Mouse (Mus musculus) midbrain, embryonic 12.5 days (tissue): ENCODE results near the gene Tlx2. TPM values are rescaled to one million over a fixed set of nuclear protein-coding genes. Genes with fewer than 3 reads are reported as not detected.

Experiments
- ATAC-seq: fragments of 200-750 bp; cut with Nextera tagmentation; 2 replicates; pipeline ENCODE4 v1.8.0; 2017; ENCODE audit warnings: low read depth, moderate TSS enrichment, moderate library complexity; ENCODE audit not compliant: low FRiP score
- H3K27ac ChIP-seq: fragments of 300-500 bp; sonication (generic); replicated peaks from 2 replicates; pipeline ENCODE4 v1.5.1; 2016; ENCODE audit warnings: mild to moderate bottlenecking
- H3K27me3 ChIP-seq: fragments of 300-500 bp; sonication (generic); 2 replicates; pipeline ENCODE4 v1.6.1; 2016; ENCODE audit warnings: mild to moderate bottlenecking
- H3K36me3 ChIP-seq: fragments of 300-500 bp; sonication (generic); 2 replicates; pipeline ENCODE4 v1.6.1; 2016
- H3K4me1 ChIP-seq: fragments of 300-500 bp; sonication (generic); 2 replicates; pipeline ENCODE4 v1.6.1; 2016
- H3K4me2 ChIP-seq: fragments of 300-500 bp; sonication (generic); replicated peaks from 2 replicates; pipeline ENCODE4 v1.6.1; 2016; ENCODE audit warnings: mild to moderate bottlenecking, moderate library complexity
- H3K4me3 ChIP-seq: fragments of 300-500 bp; sonication (generic); 2 replicates; pipeline ENCODE4 v1.5.1; 2016; ENCODE audit warnings: mild to moderate bottlenecking
- H3K9ac ChIP-seq: fragments of 300-500 bp; sonication (generic); replicated peaks from 2 replicates; pipeline ENCODE4 v1.6.1; 2016; ENCODE audit warnings: mild to moderate bottlenecking, moderate library complexity
- H3K9me3 ChIP-seq: fragments of 300-500 bp; sonication (generic); 2 replicates; pipeline ENCODE4 v1.6.1; 2016; ENCODE audit warnings: mild to moderate bottlenecking
- WGBS: fragments of 180-500 bp; shearing (Covaris S2); methylation state at CpG from one replicate; pipeline ENCODE4 v1.1.7; 2016; 5-methylcytosine and 5-hydroxymethylcytosine counted together
- polyA plus RNA-seq: library from polyadenylated mRNA; unstranded; fragments of >200 nt; fragmentation: Nextera tagmentation; extraction: Ambion mirVana; gene quantifications from 2 replicates; pipeline ENCODE4 v1.2.1, GENCODE M21; 2016

Tlx2 gene
- polyA plus RNA-seq, 1 experiment from 2014 or later, result not detected

DNA sequence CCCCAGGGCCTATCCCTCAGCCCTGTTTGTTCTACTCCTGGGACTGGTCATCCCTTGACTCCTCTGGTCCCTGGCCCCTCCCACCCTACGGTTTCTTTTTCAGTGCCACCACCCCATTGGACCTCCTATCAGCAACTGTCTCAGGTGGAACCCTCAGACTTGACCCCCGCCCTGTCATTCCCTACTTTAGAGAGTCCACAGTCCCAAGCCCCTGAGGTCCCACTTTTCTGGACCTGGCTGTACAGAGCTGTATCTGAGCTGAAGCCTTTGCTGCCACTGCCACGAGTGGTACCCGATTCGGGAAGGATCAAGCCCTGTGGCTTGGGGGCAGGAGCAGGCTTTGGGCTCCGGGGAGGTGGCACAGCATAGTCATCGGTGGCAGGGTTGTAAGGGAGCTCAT is 39.0 kb downstream of the Tlx2 start:
- WGBS, result 49% methylated on average over 7 of the region's 7 CpGs
- ATAC-seq, result no peak
- Histone ChIP-seq H3K9ac (no peak overlapping the region), H3K36me3 (no peaks in the 10 kb centered on the region), H3K9me3 (no peaks in the 10 kb centered on the region), H3K4me2 (no peak overlapping the region), H3K4me3 (no peak overlapping the region), H3K4me1 (peaks cover 25% of the 10 kb centered on the region), H3K27ac (no peak overlapping the region), H3K27me3 (peaks cover 72% of the 10 kb centered on the region)

DNA sequence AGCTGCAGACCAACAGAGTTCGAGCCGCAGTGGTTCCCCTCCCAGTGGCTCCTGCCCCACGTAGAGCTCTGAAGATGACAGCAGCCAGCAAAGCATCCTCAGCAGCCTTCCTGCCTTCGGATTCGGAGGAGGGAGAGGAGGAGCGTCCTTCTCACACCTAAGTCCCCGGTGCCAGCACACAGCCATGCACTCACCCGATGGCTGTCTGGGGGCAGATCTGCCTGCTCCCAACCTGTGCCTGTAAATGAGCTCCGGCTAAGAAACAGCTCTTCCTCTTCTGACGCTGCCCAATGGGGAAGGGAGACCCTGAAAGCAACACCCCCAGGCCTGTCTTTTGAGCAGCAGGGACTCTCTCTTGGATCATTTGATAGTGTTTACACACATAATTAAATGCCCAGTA is 40.3 kb downstream of the Tlx2 start:
- Histone ChIP-seq H3K9ac (no peak overlapping the region), H3K36me3 (no peaks in the 10 kb centered on the region), H3K27ac (no peak overlapping the region), H3K4me1 (peaks cover 25% of the 10 kb centered on the region), H3K4me2 (no peak overlapping the region), H3K4me3 (no peak overlapping the region), H3K27me3 (peaks cover 62% of the 10 kb centered on the region), H3K9me3 (no peaks in the 10 kb centered on the region)
- no peak for ATAC-seq
- WGBS, result 11% methylated on average over 10 of the region's 10 CpGs

DNA sequence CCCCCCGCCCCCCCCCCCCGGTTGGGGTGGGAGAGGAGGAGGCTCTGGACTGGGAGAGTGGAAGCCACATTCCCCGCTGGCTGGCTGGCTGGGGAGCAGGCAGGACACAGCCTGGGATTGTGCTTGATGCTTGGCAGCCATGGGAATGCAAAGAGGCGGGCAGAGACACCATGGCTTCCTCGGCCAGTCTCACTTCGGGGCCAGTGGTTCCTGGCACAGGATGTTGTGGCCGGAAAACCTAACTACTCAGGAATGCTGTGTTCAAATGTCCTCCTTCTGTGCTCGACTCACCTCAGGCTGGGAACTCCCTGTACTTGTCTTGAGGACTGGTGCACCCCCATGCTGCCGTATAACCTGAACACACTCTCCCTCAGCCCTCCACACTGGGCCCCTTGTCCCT is 42.4 kb downstream of the Tlx2 start:
- Histone ChIP-seq H3K27me3 (peaks cover 61% of the 10 kb centered on the region), H3K4me1 (peaks cover 7% of the 10 kb centered on the region; the same call in 1 of the 2 replicates)
- WGBS, result 55% methylated on average over 8 of the region's 9 CpGs

DNA sequence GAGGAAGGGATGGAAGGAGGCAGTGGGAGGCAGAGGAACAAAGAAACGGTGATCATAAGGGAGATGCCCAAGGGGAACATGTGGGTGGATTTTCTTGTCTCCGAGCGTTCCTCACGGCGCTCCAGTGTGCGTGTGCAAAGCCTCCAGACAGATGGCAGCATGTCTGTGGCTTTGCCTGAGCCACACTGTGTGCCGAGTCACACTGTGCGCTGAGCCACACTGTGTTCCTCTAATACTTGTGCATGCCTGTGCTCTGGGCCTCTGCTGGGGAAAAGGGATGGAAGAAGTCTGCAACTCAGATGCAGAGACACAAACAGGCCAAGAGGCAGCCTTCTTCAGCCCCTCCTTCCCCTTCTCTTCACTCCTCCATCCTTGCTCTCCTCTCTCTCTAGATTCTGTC is 42.8 kb downstream of the Tlx2 start:
- no peaks in the 10 kb centered on the region for H3K9me3 ChIP-seq
- H3K4me2 ChIP-seq, result no peak overlapping the region
- H3K9ac ChIP-seq, result no peak overlapping the region
- 79% methylated on average over 8 of the region's 8 CpGs for WGBS
- H3K4me1 ChIP-seq, result peaks cover 3% of the 10 kb centered on the region; the same call in 1 of the 2 replicates
- H3K36me3 ChIP-seq, result no peaks in the 10 kb centered on the region
- H3K27ac ChIP-seq, result no peak overlapping the region
- no peak overlapping the region for H3K4me3 ChIP-seq
- peaks cover 57% of the 10 kb centered on the region for H3K27me3 ChIP-seq
- no peak for ATAC-seq

More for the DNA sequence above, 42.4 kb downstream of the Tlx2 start:
- Histone ChIP-seq H3K4me3 (no peak overlapping the region), H3K4me2 (no peak overlapping the region), H3K27ac (no peak overlapping the region), H3K9ac (no peak overlapping the region), H3K9me3 (no peaks in the 10 kb centered on the region), H3K36me3 (no peaks in the 10 kb centered on the region)
- ATAC-seq, result no peak

DNA sequence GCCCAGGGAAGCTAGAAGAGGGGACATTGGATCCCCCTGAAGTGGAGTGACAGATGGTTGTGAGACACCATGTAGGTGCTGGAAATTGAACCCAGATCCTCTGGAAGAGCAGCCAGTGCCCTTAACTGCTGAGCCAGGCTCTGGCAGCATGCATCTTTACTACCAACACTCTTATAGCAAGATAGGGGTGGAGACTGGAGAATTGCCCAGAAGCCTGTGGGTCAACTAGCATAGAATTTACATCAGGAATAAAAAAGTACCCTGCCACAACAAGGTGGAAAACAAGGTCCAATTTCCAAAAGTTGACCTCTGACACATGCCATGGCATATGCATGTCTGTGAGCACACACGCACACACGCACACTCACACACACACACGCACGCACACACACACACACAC is 44.9 kb downstream of the Tlx2 start:
- Histone ChIP-seq H3K4me3 (no peak overlapping the region), H3K9ac (no peak overlapping the region), H3K9me3 (no peaks in the 10 kb centered on the region), H3K27me3 (peaks cover 36% of the 10 kb centered on the region), H3K4me2 (no peak overlapping the region), H3K36me3 (no peaks in the 10 kb centered on the region), H3K27ac (no peak overlapping the region), H3K4me1 (no peaks in the 10 kb centered on the region; the same call in 1 of the 2 replicates)
- no peak for ATAC-seq
- 94% methylated on average over 4 of the region's 4 CpGs for WGBS

DNA sequence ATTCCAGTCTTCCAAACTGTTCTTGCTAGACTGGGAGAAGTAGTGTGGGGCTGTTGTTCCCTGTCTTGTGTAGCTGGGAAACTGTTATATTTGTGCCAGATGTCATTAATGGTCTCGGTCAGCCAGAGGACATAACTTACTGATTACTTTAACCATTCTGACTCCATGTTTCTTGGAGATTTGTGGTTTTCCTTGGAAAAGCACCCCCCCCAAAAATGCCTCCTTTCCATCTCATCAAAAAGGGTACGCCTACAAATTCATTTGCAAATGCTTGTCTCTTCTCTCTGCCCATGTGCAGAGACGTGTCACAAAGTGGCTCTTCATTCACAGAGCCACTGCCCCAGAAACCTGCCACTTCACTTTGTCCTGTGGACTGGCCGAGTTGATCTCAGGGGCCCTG is 45.7 kb downstream of the Tlx2 start:
- H3K4me3 ChIP-seq, result no peak overlapping the region
- WGBS, result 68% methylated on average over 4 of the region's 4 CpGs
- H3K9ac ChIP-seq, result no peak overlapping the region
- no peak overlapping the region for H3K4me2 ChIP-seq
- H3K36me3 ChIP-seq, result no peaks in the 10 kb centered on the region
- no peaks in the 10 kb centered on the region for H3K9me3 ChIP-seq
- H3K27ac ChIP-seq, result no peak overlapping the region
- peaks cover 28% of the 10 kb centered on the region for H3K27me3 ChIP-seq
- ATAC-seq, result no peak
- no peaks in the 10 kb centered on the region for H3K4me1 ChIP-seq

DNA sequence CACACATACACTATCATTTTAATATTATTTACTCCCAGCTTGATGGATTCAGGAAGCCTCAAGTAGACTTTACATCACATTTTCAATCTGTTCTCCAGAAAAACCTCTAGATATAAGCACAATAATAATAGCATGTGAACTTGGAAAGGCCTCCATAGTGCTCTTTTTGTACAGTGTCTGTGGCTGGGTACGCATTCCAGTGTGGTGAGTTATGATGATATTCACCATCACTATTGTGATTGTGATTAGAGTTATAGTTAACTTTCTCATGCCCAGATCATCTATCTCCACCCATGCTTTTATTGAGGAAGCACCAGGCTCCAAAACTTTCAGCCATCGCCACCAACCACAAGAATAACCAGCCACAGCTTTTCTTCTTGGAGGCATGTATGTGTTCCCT is 46.3 kb downstream of the Tlx2 start:
- peaks cover 22% of the 10 kb centered on the region for H3K27me3 ChIP-seq
- no peak for ATAC-seq
- 99% methylated on average over 2 of the region's 2 CpGs for WGBS
- no peaks in the 10 kb centered on the region for H3K9me3 ChIP-seq
- no peak overlapping the region for H3K9ac ChIP-seq
- H3K4me1 ChIP-seq, result no peaks in the 10 kb centered on the region
- H3K4me2 ChIP-seq, result no peak overlapping the region
- no peaks in the 10 kb centered on the region for H3K36me3 ChIP-seq
- H3K27ac ChIP-seq, result no peak overlapping the region
- H3K4me3 ChIP-seq, result no peak overlapping the region

DNA sequence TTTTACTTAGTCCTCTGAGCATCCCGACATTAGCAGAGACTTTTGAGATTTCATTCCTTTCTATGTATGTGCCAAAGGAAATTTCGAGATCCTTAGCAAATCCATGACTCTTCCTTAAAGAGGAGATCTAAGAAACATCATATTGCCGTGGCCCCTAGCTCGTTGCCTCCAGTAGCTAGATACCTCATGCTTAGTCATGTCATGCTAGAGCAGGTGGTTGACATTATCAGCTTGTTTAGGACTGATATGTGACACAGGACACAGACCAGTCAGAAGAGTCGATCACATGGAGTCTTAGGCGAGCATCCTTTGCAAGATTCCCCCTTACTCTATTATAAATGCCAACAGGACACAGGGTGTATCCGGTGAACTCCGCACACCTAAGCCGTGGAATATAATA is 47.1 kb downstream of the Tlx2 start:
- Histone ChIP-seq H3K9ac (no peak overlapping the region), H3K27me3 (peaks cover 14% of the 10 kb centered on the region), H3K4me3 (no peak overlapping the region), H3K4me2 (no peak overlapping the region), H3K4me1 (no peaks in the 10 kb centered on the region), H3K27ac (no peak overlapping the region), H3K9me3 (no peaks in the 10 kb centered on the region), H3K36me3 (no peaks in the 10 kb centered on the region)
- WGBS, result 84% methylated on average over 9 of the region's 9 CpGs
- no peak for ATAC-seq

DNA sequence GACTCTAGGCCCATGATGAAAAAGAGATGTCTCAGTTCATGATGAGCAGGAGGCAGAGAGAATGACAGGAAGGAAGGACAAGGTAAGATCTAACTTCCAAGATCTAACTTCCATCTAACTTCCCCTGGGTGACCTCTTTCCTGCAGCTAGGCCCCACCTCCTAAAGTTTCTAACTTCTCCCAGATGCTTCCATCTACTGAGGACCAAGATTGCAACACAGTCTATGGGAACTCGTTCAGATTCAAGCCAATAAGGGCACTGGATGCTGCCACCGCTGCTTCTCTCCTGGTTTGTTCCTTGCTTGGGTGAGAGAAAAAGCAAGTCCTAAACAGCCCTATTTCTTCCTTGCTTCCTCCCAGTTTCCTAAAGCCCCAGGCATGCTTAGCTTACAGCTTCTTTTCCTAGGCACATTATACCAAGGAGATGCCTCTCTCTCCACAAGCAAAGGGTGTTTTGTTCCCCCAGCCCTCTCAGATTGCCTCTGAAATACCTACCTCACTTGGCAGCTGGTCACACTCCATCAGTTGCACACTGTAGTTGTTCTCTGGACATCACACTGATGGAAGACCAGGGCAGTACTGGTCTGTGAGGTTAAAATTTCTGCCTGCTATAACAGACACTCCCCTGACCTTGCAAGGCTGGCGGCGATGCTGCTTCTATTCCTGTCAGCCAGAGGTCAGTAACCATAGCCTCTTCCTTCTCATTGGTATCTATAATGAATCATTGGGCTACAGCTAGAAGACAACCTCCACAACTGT is 49.1 kb downstream of the Tlx2 start:
- ATAC-seq, result no peak
- H3K9ac ChIP-seq, result no peak overlapping the region
- WGBS, result 90% methylated on average over 4 of the region's 4 CpGs
- H3K27ac ChIP-seq, result no peak overlapping the region
- H3K4me1 ChIP-seq, result no peaks in the 10 kb centered on the region
- H3K4me3 ChIP-seq, result no peak overlapping the region
- no peak overlapping the region for H3K4me2 ChIP-seq
- no peaks in the 10 kb centered on the region for H3K9me3 ChIP-seq
- H3K27me3 ChIP-seq, result peaks cover 8% of the 10 kb centered on the region; the same call in 1 of the 2 replicates
- no peaks in the 10 kb centered on the region for H3K36me3 ChIP-seq

DNA sequence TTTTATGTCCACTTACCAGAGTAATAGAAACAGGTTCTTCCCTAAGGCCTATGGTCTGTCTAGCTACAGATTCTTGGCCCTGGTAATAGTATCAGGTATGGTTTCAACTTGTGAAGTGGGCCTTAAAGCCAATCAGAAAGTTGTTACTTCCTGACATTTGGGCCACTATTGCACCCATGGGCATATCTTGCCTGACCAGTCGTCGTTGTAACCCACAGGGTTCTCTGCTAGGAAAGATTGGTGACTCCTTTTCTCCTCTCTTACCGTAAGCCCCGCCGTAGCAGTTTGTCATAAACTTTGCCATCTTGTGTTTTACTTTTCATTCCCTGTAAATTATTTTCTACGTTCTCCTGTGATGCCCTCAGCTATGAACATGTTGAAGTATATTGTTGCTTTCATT is 50.0 kb downstream of the Tlx2 start:
- no peak for ATAC-seq
- H3K36me3 ChIP-seq, result no peaks in the 10 kb centered on the region
- no peak overlapping the region for H3K27ac ChIP-seq
- no peaks in the 10 kb centered on the region for H3K9me3 ChIP-seq
- H3K4me3 ChIP-seq, result no peak overlapping the region
- no peak overlapping the region for H3K4me2 ChIP-seq
- no peak overlapping the region for H3K9ac ChIP-seq
- WGBS, result 93% methylated on average over 6 of the region's 6 CpGs
- peaks cover 6% of the 10 kb centered on the region; the same call in 1 of the 2 replicates for H3K27me3 ChIP-seq
- no peaks in the 10 kb centered on the region for H3K4me1 ChIP-seq

DNA sequence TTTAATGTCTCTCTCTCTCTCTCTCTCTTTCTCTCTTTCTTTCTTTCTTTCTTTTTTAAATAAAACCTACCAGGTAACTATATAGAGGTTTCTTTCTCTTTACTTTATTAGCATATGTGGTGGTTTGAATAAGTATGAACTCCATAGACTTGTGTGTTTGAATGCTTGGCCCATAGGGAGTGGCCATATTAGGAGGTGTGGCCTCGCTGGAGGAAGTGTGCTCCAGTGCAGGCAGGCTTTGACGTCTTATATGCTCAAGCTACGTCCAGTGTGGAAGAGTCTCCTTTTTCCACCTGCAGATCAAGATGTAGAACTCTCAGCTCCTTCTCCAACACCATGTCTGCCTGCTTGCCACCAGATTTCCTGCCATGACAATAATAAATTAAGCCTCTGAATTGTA is 51.0 kb downstream of the Tlx2 start:
- no peak for ATAC-seq
- H3K4me2 ChIP-seq, result no peak overlapping the region

More for the DNA sequence above, 51.0 kb downstream of the Tlx2 start:
- H3K9me3 ChIP-seq, result no peaks in the 10 kb centered on the region
- no peak overlapping the region for H3K9ac ChIP-seq
- WGBS, result 75% methylated on average over 3 of the region's 3 CpGs
- no peak overlapping the region for H3K27ac ChIP-seq
- H3K36me3 ChIP-seq, result no peaks in the 10 kb centered on the region
- 0 out of 2 replicates have a peak, but pooled peaks cover 3% of the 10 kb centered on the region for H3K27me3 ChIP-seq
- H3K4me3 ChIP-seq, result no peak overlapping the region
- no peaks in the 10 kb centered on the region for H3K4me1 ChIP-seq
